Mouse (Mus musculus) T-helper 17 cell (primary cell): Measurements from ENCODE around the gene Hexim1.

Experiments
- in situ Hi-C, 2 experiments: fragments of 300-600 bp; cut with MboI, MseI; formaldehyde crosslinking; loops; 1 replicate in 1 of 2; 2 replicates in 1 of 2; pipeline ENCODE4 v1.15.1; 2025; ENCODE audit warnings: high pct_unique_total_duplicates in 2 of 2

The Hexim1 gene

DNA sequence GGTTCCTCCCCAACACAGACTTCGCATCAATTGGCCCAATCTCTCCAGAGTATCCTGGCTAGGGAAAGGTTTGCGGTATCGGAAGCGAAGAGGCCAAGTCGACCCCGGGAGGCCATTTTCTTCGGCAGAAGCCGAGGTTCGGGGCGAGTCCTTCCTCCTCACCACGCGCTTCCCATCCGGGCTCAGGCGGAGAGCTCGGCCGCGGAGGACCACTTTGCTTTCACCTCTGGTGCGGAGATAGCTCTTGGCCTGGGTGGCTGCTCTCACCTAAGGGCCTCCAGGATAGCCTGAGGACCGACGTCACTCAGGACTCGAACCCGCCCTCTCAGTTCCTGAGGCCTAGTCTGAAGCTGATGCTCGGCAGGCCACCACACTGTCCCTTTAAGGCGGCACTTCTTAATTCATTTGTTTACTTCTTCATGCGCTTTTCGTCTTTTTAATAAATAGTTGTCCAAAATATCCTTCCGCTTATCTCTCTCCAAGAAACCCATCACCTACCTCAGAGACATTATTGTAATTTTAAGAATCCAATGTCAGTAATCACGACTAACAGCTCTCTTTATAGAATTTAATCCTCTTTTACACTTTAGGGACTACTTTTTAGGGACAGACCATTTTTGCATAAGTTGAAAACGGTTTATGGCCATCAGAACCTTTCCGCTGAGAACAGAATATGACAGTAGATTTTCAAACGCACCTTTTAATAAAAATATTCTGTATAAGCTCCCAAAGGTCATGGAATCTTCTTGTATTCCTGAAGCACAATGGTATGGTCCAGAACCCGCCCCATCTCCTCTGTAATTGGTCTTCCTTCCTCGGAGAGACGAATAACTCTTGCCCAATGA, 646 bp upstream of the Hexim1 start:
- in situ Hi-C loops = loop anchor here in 1 of 2 experiments (25.0 kb wide), 1 partner anchor 847 kb away; the partner anchor contains the start of genes Arf2 and Nsf

DNA sequence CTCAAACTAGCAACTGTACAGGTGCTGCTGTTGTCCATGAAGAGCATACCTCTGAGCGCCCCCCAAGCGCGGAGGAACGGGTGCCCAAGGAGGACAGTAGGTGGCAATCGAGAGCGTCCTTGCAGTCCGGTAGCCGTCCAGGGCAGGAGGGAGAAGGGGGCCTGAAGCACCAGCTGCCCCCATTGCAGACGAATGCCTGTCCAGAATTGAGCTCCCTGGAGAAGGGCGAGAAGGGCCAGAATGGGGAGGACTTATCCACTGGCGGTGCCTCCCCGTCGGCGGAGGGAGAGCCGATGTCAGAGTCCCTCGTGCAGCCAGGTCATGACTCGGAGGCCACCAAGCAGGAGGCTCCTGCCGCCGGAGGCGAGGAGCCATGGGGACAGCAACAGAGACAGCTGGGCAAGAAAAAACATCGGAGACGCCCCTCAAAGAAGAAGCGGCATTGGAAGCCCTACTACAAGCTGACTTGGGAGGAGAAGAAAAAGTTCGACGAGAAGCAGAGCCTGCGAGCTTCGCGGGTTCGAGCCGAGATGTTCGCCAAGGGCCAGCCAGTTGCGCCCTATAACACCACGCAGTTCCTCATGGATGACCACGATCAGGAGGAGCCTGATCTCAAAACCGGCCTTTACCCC, 1.0 kb downstream of the Hexim1 start:
- in situ Hi-C loops = loop anchor here in 1 of 2 experiments (25.0 kb wide), 1 partner anchor 845 kb away; the partner anchor contains the start of genes Arf2 and Nsf

DNA sequence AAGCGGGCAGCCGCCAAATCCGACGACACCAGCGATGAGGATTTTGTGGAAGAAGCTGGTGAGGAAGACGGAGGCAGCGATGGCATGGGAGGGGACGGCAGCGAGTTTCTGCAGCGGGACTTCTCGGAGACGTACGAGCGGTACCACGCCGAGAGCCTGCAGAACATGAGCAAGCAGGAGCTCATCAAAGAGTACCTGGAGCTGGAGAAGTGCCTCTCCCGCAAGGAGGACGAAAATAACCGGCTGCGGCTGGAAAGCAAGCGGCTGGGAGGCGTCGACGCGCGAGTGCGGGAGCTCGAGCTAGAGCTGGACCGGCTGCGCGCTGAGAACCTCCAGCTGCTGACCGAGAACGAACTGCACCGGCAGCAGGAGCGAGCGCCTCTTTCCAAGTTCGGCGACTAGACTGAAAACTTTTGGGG, 1.6 kb downstream of the Hexim1 start:
- in situ Hi-C loops = loop anchor here in 1 of 2 experiments (25.0 kb wide), 1 partner anchor 845 kb away; the partner anchor contains the start of genes Arf2 and Nsf

DNA sequence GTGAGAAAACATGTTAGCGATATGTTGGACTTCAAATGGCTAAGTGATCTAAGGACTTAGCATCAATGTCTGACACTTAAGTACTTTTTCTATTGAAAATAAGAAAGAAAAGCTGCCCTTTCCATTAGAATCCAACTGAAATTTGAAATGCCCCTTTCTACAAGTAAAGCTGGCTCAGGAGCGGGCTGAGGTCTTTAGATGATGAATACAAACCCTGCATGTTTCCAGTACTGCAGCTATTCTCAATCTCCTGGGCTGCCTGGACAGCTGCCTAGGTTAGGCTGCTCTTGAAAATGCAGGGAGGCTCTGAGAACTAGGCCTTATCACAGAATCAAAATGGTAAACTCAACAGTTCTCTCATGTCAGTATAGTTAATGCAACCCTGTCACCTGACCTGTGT, 2.8 kb downstream of the Hexim1 start:
- in situ Hi-C loops = loop anchor here in 1 of 2 experiments (25.0 kb wide), 1 partner anchor 843 kb away; the partner anchor contains the start of genes Arf2 and Nsf

DNA sequence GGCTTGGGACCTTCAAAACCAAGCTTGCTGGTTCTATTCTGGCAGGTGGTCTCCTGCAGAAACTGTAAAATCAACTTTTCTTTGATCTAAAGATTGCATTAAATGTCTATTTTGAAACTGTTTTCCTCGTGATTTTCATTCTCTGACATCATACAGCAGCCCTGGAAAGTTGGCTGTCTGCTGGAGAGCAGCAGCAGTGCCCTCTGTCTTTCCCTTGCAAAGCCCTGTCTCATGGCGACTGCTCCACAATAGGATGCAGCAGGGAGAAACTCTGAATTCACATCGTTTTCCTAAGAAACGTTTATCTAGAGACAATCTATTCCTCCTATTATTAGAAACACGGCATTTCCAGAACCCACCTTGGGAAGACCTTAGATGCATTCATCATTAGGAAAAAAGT, 3.6 kb downstream of the Hexim1 start:
- in situ Hi-C loops = loop anchor here in 1 of 2 experiments (25.0 kb wide), 1 partner anchor 843 kb away; the partner anchor contains the start of genes Arf2 and Nsf

DNA sequence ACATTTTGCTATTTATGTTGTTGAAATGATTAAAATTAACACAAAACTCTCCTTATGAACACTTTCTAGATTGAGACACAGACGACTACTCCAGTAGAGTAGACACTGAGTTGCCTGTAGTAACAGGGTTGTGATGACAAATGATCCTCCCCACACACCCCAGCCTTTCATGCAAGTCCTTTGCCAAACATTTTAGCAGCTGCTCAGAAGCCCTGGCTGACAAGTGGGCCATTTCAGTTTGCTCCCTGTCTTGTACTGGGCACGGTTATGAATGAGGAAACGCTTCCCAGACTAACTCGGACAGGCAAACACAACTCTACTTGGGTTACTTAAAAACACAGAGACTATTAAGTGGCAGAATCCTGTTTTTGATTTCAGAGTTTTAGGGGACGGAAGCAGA, 4.3 kb downstream of the Hexim1 start:
- in situ Hi-C loops = loop anchor here in 1 of 2 experiments (25.0 kb wide), 1 partner anchor 842 kb away; the partner anchor contains the start of genes Arf2 and Nsf

DNA sequence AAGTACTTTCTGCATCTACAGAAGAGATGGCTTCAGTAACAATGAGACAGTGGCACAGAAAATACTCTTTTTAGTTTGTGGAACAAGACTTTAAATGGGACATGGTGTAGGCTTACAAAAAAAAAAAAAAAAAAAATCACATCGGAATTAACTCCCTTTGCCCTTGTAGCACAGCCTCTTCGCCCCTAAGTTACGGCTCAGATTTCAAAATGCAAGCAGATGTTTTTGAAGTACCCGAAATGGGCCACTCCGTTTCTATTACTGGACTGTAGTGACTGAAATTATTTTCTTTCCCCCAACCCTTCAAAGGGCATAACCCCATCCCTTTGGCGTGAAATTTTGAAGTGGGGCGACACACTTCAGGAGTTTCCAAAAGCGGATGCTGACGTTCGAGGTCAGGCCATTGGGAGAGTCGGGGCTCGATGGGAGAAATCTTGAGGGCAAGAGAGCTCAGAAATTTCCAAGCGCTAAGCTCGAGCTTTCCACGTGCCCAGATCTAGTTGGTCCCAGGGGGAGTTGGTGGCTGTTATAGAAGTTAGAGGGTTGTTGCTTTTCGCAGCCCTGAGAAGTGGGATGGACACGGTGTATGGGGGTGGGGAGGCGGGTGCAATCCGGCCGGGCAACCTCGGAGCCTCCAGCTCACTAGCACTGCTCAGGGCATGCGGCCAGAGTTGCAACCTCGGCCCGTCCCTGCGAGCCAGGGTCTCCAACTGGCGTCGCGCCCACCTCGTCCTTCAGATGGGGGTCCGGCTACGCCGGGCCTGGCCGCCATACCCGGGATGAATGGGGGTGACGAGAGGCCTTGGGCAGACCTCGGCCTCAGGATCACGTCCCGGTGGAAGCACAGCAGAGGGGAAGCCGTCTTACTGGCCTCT, 15.9 kb downstream of the Hexim1 start, which contains the start of gene Hexim2:
Hexim2 (plus strand) TSS at position 729 of the 875 bp plus-strand sequence.
- in situ Hi-C loops = no loop called here

DNA sequence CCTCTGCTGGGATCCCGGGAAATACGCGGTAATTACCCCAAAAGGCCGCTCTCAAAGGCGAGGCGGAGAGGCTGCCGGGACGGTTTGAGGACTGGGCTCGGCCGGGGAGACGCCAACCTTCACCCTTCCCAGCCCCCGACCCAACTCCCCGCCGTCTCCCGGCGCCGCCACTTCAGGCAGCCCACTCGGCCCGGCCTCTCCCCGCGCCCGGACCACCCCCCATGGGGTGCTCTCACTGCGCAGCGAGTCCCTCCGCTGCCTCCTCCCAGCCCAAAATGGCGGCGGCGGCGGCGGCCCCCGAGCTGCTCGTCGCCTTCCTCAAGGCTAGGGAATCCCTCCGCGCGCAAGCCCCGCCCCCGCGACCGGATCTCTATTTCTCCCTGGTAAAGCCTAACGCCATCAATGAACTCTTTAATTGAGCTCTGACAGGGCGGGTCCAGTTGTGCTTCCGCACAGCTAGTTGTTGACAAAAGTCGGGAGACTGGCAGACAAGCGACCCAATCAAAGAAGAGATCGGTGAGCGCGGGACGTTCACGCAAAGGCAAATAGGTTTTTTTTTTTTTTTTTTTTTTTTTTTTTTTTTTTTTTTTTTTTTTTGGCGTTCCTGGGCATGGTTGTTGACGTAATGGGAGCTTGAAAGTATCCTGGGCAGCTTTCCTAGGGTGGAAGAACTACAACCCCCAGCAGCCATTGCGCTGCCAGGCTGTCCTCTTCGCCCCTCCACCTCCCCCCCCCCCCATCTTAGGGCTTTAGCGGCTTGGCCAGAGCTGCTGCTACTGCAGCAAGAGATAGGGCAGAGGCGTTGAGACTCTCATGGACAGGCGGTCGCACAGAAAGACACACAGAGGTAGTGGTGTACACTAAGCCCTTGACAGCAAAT, 16.8 kb downstream of the Hexim1 start:
- in situ Hi-C loops = no loop called here

DNA sequence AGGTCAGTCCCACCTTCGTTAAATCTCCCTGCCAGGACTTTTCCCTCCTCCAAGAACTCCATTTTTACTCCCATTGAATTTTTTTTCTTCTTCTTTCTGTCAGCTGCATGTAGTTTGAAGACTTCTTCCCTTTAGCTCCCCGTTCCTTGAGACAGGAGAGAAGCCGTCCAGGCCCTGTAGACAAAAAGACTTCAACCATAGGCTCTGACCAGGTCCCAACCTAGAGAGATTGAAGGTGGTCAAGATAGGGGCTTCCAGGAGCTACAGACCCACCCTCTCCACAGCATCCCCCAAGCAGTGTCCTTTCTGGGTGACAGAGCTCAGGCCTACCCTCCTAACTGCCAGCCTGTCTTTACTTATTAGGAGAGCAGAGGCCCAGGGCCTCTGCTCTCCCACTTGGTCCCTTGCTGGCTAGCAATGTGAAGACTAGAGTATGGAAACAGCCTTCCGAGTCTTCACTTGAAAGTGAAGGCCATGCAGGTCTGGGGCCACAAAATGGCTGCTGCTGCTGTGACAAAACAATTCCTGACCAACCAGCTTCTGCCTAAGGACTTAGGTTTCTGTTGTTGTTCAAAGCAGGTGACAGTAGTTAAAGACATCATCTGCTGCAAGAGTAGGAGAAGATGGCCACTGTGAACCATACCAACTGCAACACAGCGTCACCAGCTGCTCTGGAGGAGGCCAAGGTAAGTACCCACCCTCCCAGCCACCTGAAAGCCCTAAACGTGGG, 17.6 kb downstream of the Hexim1 start:
- in situ Hi-C loops = no loop called here

DNA sequence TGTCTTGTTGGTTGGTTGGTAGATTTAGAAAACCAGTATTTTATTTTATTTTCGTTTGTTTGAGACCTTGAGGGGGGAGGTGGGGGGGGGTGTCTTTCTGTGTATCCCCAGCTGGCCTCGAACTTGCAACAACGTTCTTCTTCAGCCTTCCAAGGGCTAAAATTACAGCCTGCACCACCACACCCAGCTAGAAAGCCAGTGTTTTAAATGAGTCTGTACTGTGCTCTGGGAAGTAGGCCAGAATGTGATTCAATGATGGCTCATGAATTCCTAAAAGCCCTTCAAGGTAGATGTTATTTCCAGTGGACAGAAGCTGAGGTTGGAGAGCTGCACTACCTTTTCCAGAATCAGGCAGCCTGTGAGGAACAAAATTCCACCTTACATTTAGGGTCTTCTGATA, 18.2 kb downstream of the Hexim1 start:
- in situ Hi-C loops = no loop called here

DNA sequence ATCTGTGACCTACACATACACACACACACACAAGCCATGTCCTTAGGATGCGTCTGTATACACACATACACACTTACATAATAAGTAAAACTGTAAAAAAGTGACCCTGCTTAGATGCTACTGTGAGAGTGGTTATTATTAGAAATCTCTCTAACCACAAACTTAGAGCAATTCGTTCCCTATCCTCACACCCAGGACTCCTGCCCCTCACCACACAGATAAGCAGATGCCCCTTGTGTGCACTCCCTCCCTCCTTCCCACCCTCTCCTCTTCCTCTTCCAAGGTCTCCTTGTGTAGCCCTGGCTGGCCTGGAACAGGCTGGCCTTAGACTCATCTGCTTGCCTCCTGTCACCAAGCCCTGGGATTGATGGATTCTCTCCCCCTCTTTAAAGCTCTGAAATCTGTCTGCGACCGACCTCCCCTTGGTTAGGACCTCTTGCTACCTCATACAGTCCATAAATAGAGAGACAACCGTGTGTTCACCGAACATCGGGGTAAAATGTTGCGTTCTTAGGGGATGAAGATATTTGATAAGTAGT, 20.1 kb downstream of the Hexim1 start:
- in situ Hi-C loops = loop anchor here in 1 of 2 experiments (5.0 kb wide), 1 partner anchor 34 kb away; the partner anchor contains the start of genes Acbd4 and Plcd3

DNA sequence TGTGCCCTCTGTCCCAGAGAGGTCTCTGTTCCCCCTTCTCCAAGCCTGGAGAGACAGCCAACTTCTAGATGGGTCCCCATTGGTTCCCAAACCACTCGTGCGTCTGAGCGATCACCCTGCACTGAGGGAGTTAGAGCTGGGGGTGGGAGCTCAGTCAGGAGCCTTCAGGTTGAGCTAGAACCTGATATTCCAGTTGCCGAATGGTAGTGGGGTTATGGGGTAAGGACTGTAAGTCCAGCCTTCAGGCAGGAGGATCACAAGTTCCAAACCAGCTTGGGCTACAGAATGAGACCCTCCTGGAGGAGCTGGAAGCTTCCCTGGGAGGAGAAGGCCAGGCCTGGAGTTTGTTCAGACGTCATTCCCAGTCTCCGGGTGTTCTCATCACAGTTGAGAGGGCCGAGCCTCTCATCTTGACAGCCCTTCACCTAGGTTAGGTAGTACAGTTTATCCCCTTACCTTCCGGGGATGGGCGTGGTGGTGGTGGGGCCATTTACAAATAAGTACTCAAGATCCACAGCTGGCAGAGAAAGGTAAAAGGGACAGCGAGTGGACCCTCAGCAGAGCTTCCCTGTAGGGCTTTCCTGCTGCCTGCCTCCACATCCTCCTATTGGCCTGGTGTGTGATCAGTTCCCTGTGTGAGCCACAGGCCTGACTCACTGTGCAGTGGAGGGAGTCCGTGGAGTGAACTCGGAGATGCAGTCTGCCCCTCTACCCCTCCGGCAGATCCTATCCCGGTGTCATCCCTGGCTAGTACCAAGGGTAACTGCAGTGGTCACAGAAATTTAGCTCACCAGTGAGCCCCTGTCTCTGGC, 24.1 kb downstream of the Hexim1 start:
- in situ Hi-C loops = loop anchor here in 1 of 2 experiments (5.0 kb wide), 1 partner anchor 38 kb away; the partner anchor contains the start of genes Acbd4 and Plcd3

DNA sequence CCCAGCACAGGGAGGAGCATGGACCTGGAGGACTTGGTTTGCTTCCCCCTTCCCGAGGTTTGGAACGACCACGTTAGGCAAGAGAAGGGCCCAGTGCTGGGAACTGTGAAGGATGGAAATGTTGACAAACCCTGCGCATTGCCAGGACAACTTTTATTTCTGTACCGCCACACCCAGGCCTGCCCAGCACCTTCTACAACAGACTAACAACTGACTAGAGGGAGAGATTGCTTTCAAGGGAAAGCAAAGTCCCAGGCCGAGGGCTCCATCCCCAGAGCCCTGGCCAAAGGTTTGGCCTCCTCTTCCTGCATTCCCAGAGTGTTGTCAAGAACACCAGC, 24.7 kb downstream of the Hexim1 start:
- in situ Hi-C loops = no loop called here

DNA sequence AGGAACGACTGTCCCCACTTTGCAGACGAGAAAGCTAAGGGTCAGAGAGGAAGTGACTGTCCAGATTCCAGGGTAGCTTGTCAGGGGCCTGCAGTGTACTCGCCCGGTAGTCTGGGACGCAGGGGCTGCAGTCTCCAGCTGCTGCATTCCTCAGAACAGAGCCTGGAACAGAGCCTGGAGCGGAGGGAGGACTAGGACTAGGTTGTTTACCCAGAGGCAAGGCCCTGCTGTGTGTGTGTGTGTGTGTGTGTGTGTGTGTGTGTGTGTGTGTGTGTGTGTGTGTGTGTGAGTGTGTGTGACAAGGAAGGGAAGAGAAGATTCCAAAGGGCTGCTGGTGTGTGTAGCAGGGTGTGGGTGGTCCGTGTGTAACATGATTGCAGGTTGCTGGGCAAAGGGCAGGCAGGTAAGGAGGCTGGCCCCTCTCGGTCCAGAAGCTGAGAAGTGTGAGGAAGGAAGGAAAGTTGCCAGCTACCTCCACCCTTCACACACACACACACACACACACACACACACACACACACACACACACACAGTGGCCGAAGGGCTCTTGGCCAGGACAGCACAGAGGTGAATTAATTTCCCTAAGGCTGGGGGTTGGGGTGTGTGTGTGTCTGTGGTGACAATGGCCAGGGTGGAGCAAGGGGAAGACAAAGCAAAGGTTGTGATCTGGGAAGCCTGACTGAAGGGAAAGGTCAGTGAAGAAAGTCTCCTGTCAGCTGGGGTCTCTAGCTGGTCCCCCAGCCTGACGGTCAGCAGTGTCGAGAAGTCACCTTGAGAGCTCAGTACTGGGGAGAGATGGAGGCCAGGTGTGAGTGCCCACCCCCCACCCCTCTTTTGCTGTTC, 25.3 kb downstream of the Hexim1 start:
- in situ Hi-C loops = no loop called here

DNA sequence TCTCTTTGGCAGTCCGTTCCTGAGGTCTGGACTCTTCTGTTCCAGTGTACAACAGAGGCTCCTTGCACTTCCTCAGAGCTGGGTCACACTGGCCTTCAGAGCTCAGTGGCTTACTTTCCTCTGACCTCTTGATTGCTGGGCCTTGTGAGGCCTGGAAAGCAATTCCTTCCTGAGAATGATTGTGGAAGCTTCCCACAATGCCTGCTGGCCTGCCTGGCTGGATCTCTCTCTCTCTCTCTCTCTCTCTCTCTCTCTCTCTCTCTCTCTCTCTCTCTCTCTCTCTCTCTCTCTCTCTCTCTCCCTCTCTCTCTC, 25.9 kb downstream of the Hexim1 start:
- in situ Hi-C loops = no loop called here

DNA sequence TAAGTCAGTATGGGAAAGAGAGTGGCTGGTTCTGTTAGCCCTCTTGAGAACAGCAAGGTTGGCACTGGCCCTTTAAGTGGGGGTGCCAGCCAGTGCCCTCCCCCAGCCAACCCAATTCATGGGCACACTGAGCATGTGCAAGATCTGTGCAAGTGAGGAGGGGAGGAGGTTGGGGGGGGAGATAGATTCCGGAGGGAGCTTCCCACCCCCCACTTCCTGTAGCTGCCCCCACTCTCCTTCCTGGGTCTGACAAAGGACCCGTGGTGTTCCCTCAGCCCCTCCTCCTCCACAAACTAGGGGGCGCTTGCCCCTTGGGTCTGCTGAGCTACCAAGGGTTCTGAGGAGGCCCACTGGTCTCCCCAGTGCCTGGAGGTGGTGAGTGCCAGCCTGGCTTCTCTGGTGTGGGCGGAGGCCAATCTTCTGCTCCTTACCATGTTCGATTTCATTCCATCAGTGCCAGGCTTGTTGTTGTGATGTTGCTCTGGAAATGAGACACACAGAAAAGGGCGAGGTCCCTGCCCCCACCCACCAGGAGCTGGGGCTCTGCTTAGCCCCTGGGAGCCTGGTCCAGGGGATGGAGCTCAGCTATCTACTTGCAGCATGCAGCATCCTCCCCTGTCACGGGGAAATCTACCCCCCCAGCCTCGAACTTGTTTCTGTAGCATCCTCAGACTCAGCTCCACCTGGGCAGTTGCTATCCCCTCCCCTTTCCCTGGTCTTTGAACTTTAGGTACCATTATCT, 26.6 kb downstream of the Hexim1 start:
- in situ Hi-C loops = no loop called here
